ENCODE assay signal across 21 mouse cellular contexts in genomic region chr6:124696441-124697150, GRCm38 (mm10).
"Had no signal": no experiment of that assay in that cellular context is flagged by ENCODE, and none has a peak within 500 bp of the region (broad histone marks: within the 10 kb centered on the region; RNA-seq: fewer than 3 reads in every experiment).

No protein-coding gene starts in this region.

- DNase-seq: kidney, adult 9 months; kidney, postnatal 14 days; kidney, postnatal 4 days; liver, postnatal 0 days; lung, embryonic 14.5 days; lung, postnatal 36 days; midbrain, embryonic 14.5 days; right cerebral cortex, adult 18-20 months; right cerebral cortex, postnatal 14 days; right cerebral cortex, postnatal 4 days; thymus, adult 2 months; thymus, postnatal 14 days; thymus, postnatal 4 days had no signal

- H3K27ac ChIP-seq: limb, embryonic 10.5 days; limb, embryonic 13.5 days; liver, embryonic 14.5 days; midbrain, embryonic 10.5 days; neural tube, embryonic 12.5 days; neural tube, embryonic 15.5 days; stomach, postnatal 0 days had no signal

- H3K27me3 ChIP-seq: limb, embryonic 13.5 days; megakaryocyte, embryonic 14.5 days; neural tube, embryonic 12.5 days; neural tube, embryonic 15.5 days had no signal

- H3K9ac ChIP-seq: limb, embryonic 13.5 days; liver, embryonic 14.5 days; liver, postnatal 0 days; lung, embryonic 14.5 days; neural tube, embryonic 12.5 days; neural tube, embryonic 15.5 days had no signal

- H3K4me3 ChIP-seq: limb, embryonic 10.5 days; limb, embryonic 13.5 days; megakaryocyte, embryonic 14.5 days; midbrain, embryonic 10.5 days; neural tube, embryonic 12.5 days; neural tube, embryonic 15.5 days had no signal
